Mouse (Mus musculus): ENCODE data around the gene 9330182L06Rik. TPM values are rescaled to one million over a fixed set of nuclear protein-coding genes. Genes with fewer than 3 reads are reported as not detected.

9330182L06Rik gene
- polyA plus RNA-seq, 1 experiment from 2014 or later = 2.5 TPM

DNA sequence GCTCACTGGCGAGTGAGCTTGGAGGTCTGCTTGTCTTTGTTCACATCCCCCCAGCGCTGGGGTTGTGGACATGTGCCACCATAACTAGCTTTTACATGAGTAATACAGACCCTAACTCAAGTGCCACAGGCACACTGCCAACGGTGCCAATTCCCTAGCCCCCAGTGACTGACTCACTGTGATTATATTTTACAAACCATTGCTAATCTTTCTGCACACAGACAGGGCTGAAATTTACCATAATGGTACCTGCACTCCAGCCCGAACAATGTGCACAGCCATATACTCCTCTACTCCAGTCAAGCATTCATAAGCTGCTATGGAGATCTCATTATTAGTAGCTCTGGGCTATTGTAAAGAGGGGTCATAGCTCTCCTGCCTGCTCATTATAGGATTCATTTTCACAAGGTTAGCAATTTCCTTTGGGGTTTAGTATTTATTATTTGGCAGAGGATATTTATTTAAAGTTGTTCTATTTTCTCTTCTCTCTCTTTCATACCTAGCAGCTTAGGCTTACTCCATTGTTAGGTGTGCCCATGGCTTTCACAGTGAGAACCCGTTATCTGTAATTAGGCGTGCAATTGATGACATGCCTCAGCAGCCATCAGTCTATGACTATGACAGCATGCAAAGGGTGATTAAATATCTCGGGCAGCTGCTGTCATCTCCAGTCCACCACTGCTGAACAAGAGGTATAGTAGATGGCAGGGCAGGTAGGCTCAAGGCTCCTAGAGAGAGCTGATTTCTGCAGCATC, 73.0 kb downstream of the 9330182L06Rik start:
- H3K36me3 ChIP-seq = no peaks in the 10 kb centered on the region
- H3K4me2 ChIP-seq = no peak overlapping the region
- H3K4me1 ChIP-seq (replicated peaks) = no peaks in the 10 kb centered on the region
- no peak overlapping the region for H3K4me3 ChIP-seq
- 77% methylated on average over 7 of the region's 7 CpGs for WGBS
- no peak overlapping the region for H3K27ac ChIP-seq (ENCODE audit: poor library complexity, severe bottlenecking)
- no peak for ATAC-seq (ENCODE audit: insufficient number of reproducible peaks, low FRiP score)
- H3K9me3 ChIP-seq (replicated peaks) = no peaks in the 10 kb centered on the region
- no peaks in the 10 kb centered on the region for H3K27me3 ChIP-seq (replicated peaks)
- H3K9ac ChIP-seq = no peak overlapping the region

- no peak overlapping the region for H3K4me3 ChIP-seq
- H3K4me2 ChIP-seq = no peak overlapping the region
- H3K27ac ChIP-seq (ENCODE audit: poor library complexity, severe bottlenecking) = no peak overlapping the region
- ATAC-seq (ENCODE audit: insufficient number of reproducible peaks, low FRiP score) = no peak
- H3K4me1 ChIP-seq (replicated peaks) = no peaks in the 10 kb centered on the region
- H3K9ac ChIP-seq = no peak overlapping the region
- no peaks in the 10 kb centered on the region for H3K36me3 ChIP-seq
- H3K27me3 ChIP-seq (replicated peaks) = no peaks in the 10 kb centered on the region
- 86% methylated on average over 8 of the region's 8 CpGs for WGBS
- H3K9me3 ChIP-seq (replicated peaks) = no peaks in the 10 kb centered on the region
Measured at GRCm38 (mm10) chr5:9339511-9340173, 73.7 kb downstream of the 9330182L06Rik start.

DNA sequence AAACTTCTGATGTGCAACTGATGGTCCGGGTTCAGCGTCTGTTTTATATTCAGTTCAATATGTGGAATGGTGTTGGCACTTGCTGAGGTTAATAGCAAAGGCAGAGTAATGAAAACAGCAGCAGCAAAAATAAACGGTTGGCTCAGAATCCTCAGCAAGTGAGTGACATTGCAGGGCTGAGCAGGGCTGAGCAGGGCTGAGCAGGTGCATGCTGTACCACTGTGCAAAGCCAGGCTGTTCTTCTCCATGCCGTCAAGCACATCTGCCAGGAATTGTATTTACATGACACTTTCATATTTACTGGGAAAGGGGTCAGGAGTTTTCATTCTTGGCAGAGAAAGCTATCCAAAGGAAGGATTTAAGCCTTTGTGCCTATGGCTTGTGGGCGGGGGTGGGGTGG, 78.7 kb downstream of the 9330182L06Rik start:
- H3K9me3 ChIP-seq (replicated peaks) = no peaks in the 10 kb centered on the region
- no peak overlapping the region for H3K27ac ChIP-seq (ENCODE audit: poor library complexity, severe bottlenecking)
- H3K9ac ChIP-seq = no peak overlapping the region
- H3K27me3 ChIP-seq (replicated peaks) = no peaks in the 10 kb centered on the region
- no peaks in the 10 kb centered on the region for H3K36me3 ChIP-seq
- 78% methylated on average over 5 of the region's 5 CpGs for WGBS
- no peaks in the 10 kb centered on the region for H3K4me1 ChIP-seq (replicated peaks)
- no peak overlapping the region for H3K4me3 ChIP-seq
- no peak for ATAC-seq (ENCODE audit: insufficient number of reproducible peaks, low FRiP score)
- no peak overlapping the region for H3K4me2 ChIP-seq

DNA sequence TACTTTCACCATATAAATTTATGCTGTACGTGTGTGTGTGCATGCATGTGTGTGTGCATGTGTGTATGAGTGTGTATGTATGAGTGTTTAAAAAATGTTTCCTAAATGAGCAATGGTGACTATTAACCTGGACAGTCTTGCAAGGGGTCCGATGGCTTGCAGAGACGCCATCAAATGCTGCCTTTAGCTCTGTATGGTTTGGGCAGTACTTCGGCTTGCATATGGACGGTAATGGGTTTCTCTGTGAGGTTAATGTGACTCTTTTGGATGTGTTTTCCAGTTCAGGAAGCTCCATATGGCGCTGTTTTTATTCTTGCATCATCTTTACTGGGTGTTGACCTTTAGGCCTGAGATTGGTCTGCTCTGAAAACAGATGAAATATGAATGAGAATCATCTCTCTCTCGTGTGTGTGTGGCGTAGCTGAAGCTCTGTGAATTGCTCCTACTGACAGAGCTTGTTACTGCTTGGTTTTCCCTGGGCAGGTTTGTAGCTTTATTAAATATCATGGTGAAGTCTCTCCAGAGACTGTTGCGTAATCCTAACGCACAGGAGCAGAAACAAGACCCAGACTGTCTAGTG, 79.2 kb downstream of the 9330182L06Rik start:
- 80% methylated on average over 10 of the region's 10 CpGs for WGBS

GRCm38 (mm10) chr5:9345625-9346024, 79.7 kb downstream of the 9330182L06Rik start:
- no peaks in the 10 kb centered on the region for H3K4me1 ChIP-seq (replicated peaks)
- WGBS = 80% methylated on average over 3 of the region's 3 CpGs
- H3K4me2 ChIP-seq = no peak overlapping the region
- no peak for ATAC-seq (ENCODE audit: insufficient number of reproducible peaks, low FRiP score)
- H3K9ac ChIP-seq = no peak overlapping the region
- no peaks in the 10 kb centered on the region for H3K27me3 ChIP-seq (replicated peaks)
- no peaks in the 10 kb centered on the region for H3K9me3 ChIP-seq (replicated peaks)
- H3K27ac ChIP-seq (ENCODE audit: poor library complexity, severe bottlenecking) = no peak overlapping the region
- no peak overlapping the region for H3K4me3 ChIP-seq
- no peaks in the 10 kb centered on the region for H3K36me3 ChIP-seq

More for the DNA sequence above, 79.2 kb downstream of the 9330182L06Rik start:
- H3K4me2 ChIP-seq = no peak overlapping the region
- no peak overlapping the region for H3K9ac ChIP-seq
- no peaks in the 10 kb centered on the region for H3K36me3 ChIP-seq
- H3K9me3 ChIP-seq (replicated peaks) = no peaks in the 10 kb centered on the region
- H3K4me1 ChIP-seq (replicated peaks) = no peaks in the 10 kb centered on the region
- no peaks in the 10 kb centered on the region for H3K27me3 ChIP-seq (replicated peaks)
- ATAC-seq (ENCODE audit: insufficient number of reproducible peaks, low FRiP score) = no peak
- H3K27ac ChIP-seq (ENCODE audit: poor library complexity, severe bottlenecking) = no peak overlapping the region
- H3K4me3 ChIP-seq = no peak overlapping the region

GRCm38 (mm10) chr5:9346510-9346909, 80.6 kb downstream of the 9330182L06Rik start:
- H3K9ac ChIP-seq = no peak overlapping the region
- no peak overlapping the region for H3K4me3 ChIP-seq
- no peaks in the 10 kb centered on the region for H3K27me3 ChIP-seq (replicated peaks)
- no peak for ATAC-seq (ENCODE audit: insufficient number of reproducible peaks, low FRiP score)
- H3K4me1 ChIP-seq (replicated peaks) = no peaks in the 10 kb centered on the region
- no peaks in the 10 kb centered on the region for H3K9me3 ChIP-seq (replicated peaks)
- H3K36me3 ChIP-seq = no peaks in the 10 kb centered on the region
- H3K4me2 ChIP-seq = no peak overlapping the region
- 70% methylated on average over 4 of the region's 4 CpGs for WGBS
- no peak overlapping the region for H3K27ac ChIP-seq (ENCODE audit: poor library complexity, severe bottlenecking)

GRCm38 (mm10) chr5:9352163-9352562, 86.2 kb downstream of the 9330182L06Rik start:
- 80% methylated on average over 5 of the region's 5 CpGs for WGBS

GRCm38 (mm10) chr5:9352646-9353045, 86.7 kb downstream of the 9330182L06Rik start:
- 65% methylated on average over 1 of the region's 1 CpGs for WGBS
- Histone ChIP-seq H3K27me3 (replicated peaks) (no peaks in the 10 kb centered on the region), H3K4me1 (replicated peaks) (no peaks in the 10 kb centered on the region), H3K9me3 (replicated peaks) (no peaks in the 10 kb centered on the region), H3K4me2 (no peak overlapping the region), H3K27ac (ENCODE audit: poor library complexity, severe bottlenecking) (no peak overlapping the region), H3K9ac (no peak overlapping the region), H3K36me3 (no peaks in the 10 kb centered on the region), H3K4me3 (no peak overlapping the region)
- no peak for ATAC-seq (ENCODE audit: insufficient number of reproducible peaks, low FRiP score)

More at GRCm38 (mm10) chr5:9352163-9352562, 86.2 kb downstream of the 9330182L06Rik start:
- H3K27ac ChIP-seq (ENCODE audit: poor library complexity, severe bottlenecking) = no peak overlapping the region
- H3K9me3 ChIP-seq (replicated peaks) = no peaks in the 10 kb centered on the region
- H3K4me3 ChIP-seq = no peak overlapping the region
- H3K4me2 ChIP-seq = no peak overlapping the region
- ATAC-seq (ENCODE audit: insufficient number of reproducible peaks, low FRiP score) = no peak
- no peak overlapping the region for H3K9ac ChIP-seq
- no peaks in the 10 kb centered on the region for H3K36me3 ChIP-seq
- H3K27me3 ChIP-seq (replicated peaks) = no peaks in the 10 kb centered on the region
- H3K4me1 ChIP-seq (replicated peaks) = no peaks in the 10 kb centered on the region

- Histone ChIP-seq H3K27ac (ENCODE audit: poor library complexity, severe bottlenecking) (no peak overlapping the region), H3K4me3 (no peak overlapping the region), H3K4me2 (no peak overlapping the region), H3K4me1 (replicated peaks) (no peaks in the 10 kb centered on the region), H3K9ac (no peak overlapping the region), H3K36me3 (no peaks in the 10 kb centered on the region), H3K27me3 (replicated peaks) (no peaks in the 10 kb centered on the region), H3K9me3 (replicated peaks) (no peaks in the 10 kb centered on the region)
- WGBS = 88% methylated on average over 1 of the region's 1 CpGs
- ATAC-seq (ENCODE audit: insufficient number of reproducible peaks, low FRiP score) = no peak
Measured at GRCm38 (mm10) chr5:9354257-9354656, 88.3 kb downstream of the 9330182L06Rik start.

DNA sequence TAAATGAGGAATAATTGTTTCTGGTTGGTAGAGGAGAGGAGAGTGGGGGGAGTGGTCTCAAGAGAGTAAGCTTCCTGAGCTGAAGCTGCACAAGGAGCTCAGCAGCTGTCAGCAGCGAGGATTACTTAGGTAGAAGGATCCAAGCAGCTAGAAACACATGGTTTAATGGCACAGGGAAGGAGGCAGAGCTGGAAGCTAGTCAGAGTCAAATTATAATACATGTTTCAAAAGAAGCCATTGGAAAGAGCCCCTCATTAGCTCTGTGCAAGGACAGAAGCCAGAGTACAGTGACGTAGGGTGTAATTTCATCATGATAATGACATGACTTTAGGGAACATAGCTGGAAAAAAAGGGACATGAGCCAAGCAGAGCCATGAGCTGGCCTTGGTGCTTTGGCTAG, 92.2 kb downstream of the 9330182L06Rik start:
- H3K36me3 ChIP-seq = no peaks in the 10 kb centered on the region
- no peak overlapping the region for H3K27ac ChIP-seq (ENCODE audit: poor library complexity, severe bottlenecking)
- H3K9ac ChIP-seq = no peak overlapping the region
- ATAC-seq (ENCODE audit: insufficient number of reproducible peaks, low FRiP score) = no peak
- no peak overlapping the region for H3K4me2 ChIP-seq
- H3K9me3 ChIP-seq (replicated peaks) = no peaks in the 10 kb centered on the region
- H3K27me3 ChIP-seq (replicated peaks) = no peaks in the 10 kb centered on the region
- H3K4me3 ChIP-seq = no peak overlapping the region
- WGBS = 51% methylated on average over 2 of the region's 2 CpGs
- H3K4me1 ChIP-seq (replicated peaks) = no peaks in the 10 kb centered on the region

GRCm38 (mm10) chr5:9361982-9362661, 96.2 kb downstream of the 9330182L06Rik start:
- no peaks in the 10 kb centered on the region for H3K36me3 ChIP-seq
- no peak for ATAC-seq (ENCODE audit: insufficient number of reproducible peaks, low FRiP score)
- no peaks in the 10 kb centered on the region for H3K27me3 ChIP-seq (replicated peaks)
- 69% methylated on average over 7 of the region's 7 CpGs for WGBS
- H3K27ac ChIP-seq (ENCODE audit: poor library complexity, severe bottlenecking) = no peak overlapping the region
- H3K9me3 ChIP-seq (replicated peaks) = no peaks in the 10 kb centered on the region
- H3K4me3 ChIP-seq = no peak overlapping the region
- no peaks in the 10 kb centered on the region for H3K4me1 ChIP-seq (replicated peaks)
- H3K9ac ChIP-seq = no peak overlapping the region
- H3K4me2 ChIP-seq = no peak overlapping the region

All from heart, embryonic 12.5 days (tissue).